Mouse (Mus musculus): ENCODE results near the gene Strip2. TPM values are rescaled to one million over a fixed set of nuclear protein-coding genes. Genes with fewer than 3 reads are reported as not detected.

The Strip2 gene
- total and polyA plus RNA-seq, 3 experiments, result 0.12 to 0.39 TPM; not detected in 1

DNA sequence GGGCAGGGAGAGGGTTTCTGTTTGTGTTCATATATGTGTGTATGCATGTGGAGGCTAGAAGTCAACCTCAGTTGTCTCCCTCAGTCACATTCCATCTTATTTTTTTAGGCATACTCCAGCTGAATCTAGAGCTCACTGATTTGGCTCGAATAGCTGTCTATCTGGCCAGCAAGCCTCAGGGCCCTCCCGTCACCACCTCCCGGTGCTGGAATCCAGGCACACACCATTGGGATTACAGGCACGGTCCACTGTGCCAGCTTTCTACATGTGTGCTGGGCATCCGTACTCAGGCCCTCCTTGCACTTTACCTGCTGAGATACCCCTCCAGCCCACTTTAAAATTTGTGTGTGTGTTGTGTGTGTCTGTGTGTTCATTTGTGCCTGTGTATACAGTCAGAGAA, 41.2 kb upstream of the Strip2 start:
- no peaks in the 10 kb centered on the region for H3K4me1 ChIP-seq (ENCODE audit: control insufficient read depth in 1 of 2, insufficient read depth in 2 of 2, low read length in 2 of 2)
- no peak overlapping the region for H3K27ac ChIP-seq (ENCODE audit: control insufficient read depth, low read depth, low read length)
- no peaks in the 10 kb centered on the region for H3K79me2 ChIP-seq (ENCODE audit: control insufficient read depth, insufficient read depth, low read length, poor library complexity)
- DNase-seq (ENCODE audit: low read depth, low spot score), result no peak
- no peaks in the 10 kb centered on the region; a peak in 1 of 4 replicates for H3K36me3 ChIP-seq (ENCODE audit: control insufficient read depth in 1 of 2, insufficient read depth in 2 of 2, low read length in 2 of 2)
- H3K9ac ChIP-seq (ENCODE audit: control insufficient read depth, low read depth, low read length, poor library complexity, severe bottlenecking), result no peak overlapping the region
- H3K27me3 ChIP-seq (ENCODE audit: control insufficient read depth in 1 of 2, insufficient read depth in 2 of 2, low read length in 2 of 2), result no peaks in the 10 kb centered on the region
- H3K4me3 ChIP-seq (ENCODE audit: control insufficient read depth in 1 of 2, insufficient read depth in 1 of 2, low read depth in 2 of 2, low read length in 2 of 2), result no peak overlapping the region
- H3K9me3 ChIP-seq (replicated peaks; ENCODE audit: insufficient read depth, low read length), result no peaks in the 10 kb centered on the region
- TF ChIP-seq POLR2A (IDR thresholded peaks at IDR 0.05; ENCODE audit: control insufficient read depth in 1 of 2, insufficient read depth in 1 of 2, low read depth in 1 of 2, low read length in 2 of 2, poor library complexity in 1 of 2) (no peak), ZC3H11A (IDR thresholded peaks at IDR 0.05; ENCODE audit: low read depth, low read length) (no peak), CTCF (IDR thresholded peaks at IDR 0.05 in 2 of 3, conservative IDR thresholded peaks at IDR 0.05 in 1 of 3; ENCODE audit: control insufficient read depth in 1 of 3, insufficient read depth in 1 of 3, low read depth in 2 of 3, low read length in 3 of 3, poor library complexity in 1 of 3, severe bottlenecking in 1 of 3) (no peak), POLR2AphosphoS2 (IDR thresholded peaks at IDR 0.05; ENCODE audit: low read length) (no peak), USF1 (IDR thresholded peaks at IDR 0.05; ENCODE audit: low read depth, low read length) (no peak), ZMIZ1 (IDR thresholded peaks at IDR 0.05; ENCODE audit: low read depth, low read length) (no peak)

- TF ChIP-seq RCOR1 (IDR thresholded peaks at IDR 0.05; ENCODE audit: low read depth, low read length) (no peak), KAT2A (conservative IDR thresholded peaks at IDR 0.05; ENCODE audit: low read depth, low read length) (no peak), ELF1 (IDR thresholded peaks at IDR 0.05; ENCODE audit: low read depth, low read length) (no peak), TBP (IDR thresholded peaks at IDR 0.05; ENCODE audit: low read depth, low read length) (no peak), MYB (IDR thresholded peaks at IDR 0.05; ENCODE audit: low read depth, low read length) (no peak), BHLHE40 (IDR thresholded peaks at IDR 0.05; ENCODE audit: borderline replicate concordance, low read depth, low read length) (no peak), POLR2AphosphoS2 (IDR thresholded peaks at IDR 0.05; ENCODE audit: low read length) (no peak), SMC3 (IDR thresholded peaks at IDR 0.05; ENCODE audit: low read depth, low read length) (no peak), EP300 (IDR thresholded peaks at IDR 0.05; ENCODE audit: low read depth in 1 of 2, low read length in 2 of 2) (no peak), MAFK (IDR thresholded peaks at IDR 0.05; ENCODE audit: borderline replicate concordance, low read depth, low read length) (no peak), TCF12 (IDR thresholded peaks at IDR 0.05; ENCODE audit: low read depth, low read length) (no peak), ETS1 (IDR thresholded peaks at IDR 0.05; ENCODE audit: low read depth, low read length) (no peak), GABPA (IDR thresholded peaks at IDR 0.05; ENCODE audit: low read depth, low read length) (no peak), ZC3H11A (IDR thresholded peaks at IDR 0.05; ENCODE audit: low read depth, low read length) (no peak), MYC (IDR thresholded peaks at IDR 0.05; ENCODE audit: low read depth, low read length) (no peak), POLR2A (IDR thresholded peaks at IDR 0.05; ENCODE audit: control insufficient read depth in 1 of 2, insufficient read depth in 1 of 2, low read depth in 1 of 2, low read length in 2 of 2, poor library complexity in 1 of 2) (no peak), NELFE (IDR thresholded peaks at IDR 0.05; ENCODE audit: low read depth, low read length) (no peak), SIN3A (IDR thresholded peaks at IDR 0.05; ENCODE audit: low read length) (no peak), MXI1 (IDR thresholded peaks at IDR 0.05; ENCODE audit: low read depth, low read length) (no peak)
- H3K27ac ChIP-seq (ENCODE audit: control insufficient read depth, low read depth, low read length), result no peak overlapping the region
- H3K4me1 ChIP-seq (ENCODE audit: control insufficient read depth in 1 of 2, insufficient read depth in 2 of 2, low read length in 2 of 2), result no peaks in the 10 kb centered on the region
- no peaks in the 10 kb centered on the region for H3K9me3 ChIP-seq (replicated peaks; ENCODE audit: insufficient read depth, low read length)
- H3K36me3 ChIP-seq (ENCODE audit: control insufficient read depth in 1 of 2, insufficient read depth in 2 of 2, low read length in 2 of 2), result no peaks in the 10 kb centered on the region; a peak in 1 of 4 replicates
- H3K27me3 ChIP-seq (ENCODE audit: control insufficient read depth in 1 of 2, insufficient read depth in 2 of 2, low read length in 2 of 2), result no peaks in the 10 kb centered on the region
- H3K9ac ChIP-seq (ENCODE audit: control insufficient read depth, low read depth, low read length, poor library complexity, severe bottlenecking), result no peak overlapping the region
- no peaks in the 10 kb centered on the region for H3K79me2 ChIP-seq (ENCODE audit: control insufficient read depth, insufficient read depth, low read length, poor library complexity)
- H3K4me3 ChIP-seq (ENCODE audit: control insufficient read depth in 1 of 2, insufficient read depth in 1 of 2, low read depth in 2 of 2, low read length in 2 of 2), result no peak overlapping the region
- no peak for DNase-seq (ENCODE audit: low read depth, low spot score)
These were observed 40.0 kb upstream of the Strip2 start for GRCm38 (mm10) chr6:29876782-29877181.
